Mouse (Mus musculus) erythroblast, adult 5-6 weeks (primary cell): ENCODE measurements around the gene Hacd2. TPM values are rescaled to one million over a fixed set of nuclear protein-coding genes. Genes with fewer than 3 reads are reported as not detected.

ENCODE experiments used
- ATAC-seq: replicated peaks from 2 replicates; pipeline ENCODE4 v1.8.0; 2016; ENCODE audit warnings: moderate number of reproducible peaks, mild to moderate bottlenecking, moderate TSS enrichment, inconsistent platforms; ENCODE audit not compliant: poor library complexity, low FRiP score, severe bottlenecking
- total RNA-seq, 2 experiments: library from RNA; stranded (forward) in 1 of 2; stranded (reverse) in 1 of 2; fragments of 150-400 nt in 1 of 2; fragments of 200-764, 138-1000 nt in 1 of 2; gene quantifications; 2 replicates each; pipeline versions ENCODE4 v1.2.3 to v1.2.4; 2015 to 2017; ENCODE audit warnings: low replicate concordance in 2 of 2

The Hacd2 gene
- total RNA-seq, 2 experiments from 2014 or later: 5.5 to 25.7 TPM

DNA sequence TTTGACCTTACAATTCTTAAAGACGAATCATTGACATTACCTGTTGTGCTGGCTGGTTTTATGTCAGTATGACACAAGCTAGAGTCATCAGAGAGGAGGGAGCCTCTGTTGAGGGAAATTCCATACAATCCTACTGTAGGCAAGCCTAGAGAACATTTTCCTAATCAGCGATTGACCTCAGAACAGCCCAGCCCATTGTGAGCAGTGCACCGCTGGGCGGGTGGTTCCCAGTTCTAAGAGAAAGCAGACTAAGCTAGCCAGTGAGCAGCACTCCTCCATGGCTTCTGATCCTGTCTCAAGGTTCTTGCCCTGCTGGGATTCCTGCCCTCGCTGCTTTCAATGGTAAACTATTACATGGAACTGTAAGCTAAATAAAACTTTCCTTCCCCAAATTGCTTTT is 17.9 kb upstream of the Hacd2 start:
- no peak for ATAC-seq

DNA sequence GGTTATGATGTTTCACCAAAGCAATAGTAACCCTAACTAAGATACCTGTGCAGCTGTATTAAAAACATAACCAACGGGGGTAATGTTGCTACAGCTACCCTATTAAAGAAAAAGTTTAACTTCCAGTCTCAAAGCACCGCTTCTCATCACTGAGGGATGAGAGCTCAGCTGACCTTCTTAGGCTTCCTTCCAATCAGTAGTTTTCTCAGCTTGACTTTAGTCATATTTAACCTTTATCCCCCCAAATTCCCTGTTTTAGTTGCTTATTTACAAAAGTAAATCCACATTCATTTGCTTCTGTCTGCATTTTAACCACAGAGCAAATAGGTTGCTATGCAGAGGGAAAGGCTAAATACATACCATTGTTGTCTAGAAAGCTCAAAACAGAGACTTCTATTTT is 17.5 kb upstream of the Hacd2 start:
- no peak for ATAC-seq

DNA sequence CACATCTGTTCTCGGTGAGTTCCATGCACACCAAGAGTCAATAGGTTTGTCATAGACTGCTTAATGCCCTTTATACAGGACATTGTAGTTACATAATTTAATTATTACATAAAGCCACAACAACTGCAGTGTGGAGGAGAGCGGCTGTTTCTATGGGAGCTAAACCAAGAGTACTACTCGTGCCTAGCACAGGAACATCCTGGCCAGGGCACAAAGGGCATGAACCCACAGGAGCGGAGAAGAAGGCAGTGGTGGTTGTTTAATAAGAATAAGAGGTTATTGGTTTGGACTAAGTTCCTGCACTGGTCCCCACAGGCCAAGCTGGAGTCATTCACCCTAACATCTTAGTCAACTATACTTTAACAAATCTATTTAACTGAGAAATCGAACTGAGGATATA is 16.0 kb upstream of the Hacd2 start:
- no peak for ATAC-seq

DNA sequence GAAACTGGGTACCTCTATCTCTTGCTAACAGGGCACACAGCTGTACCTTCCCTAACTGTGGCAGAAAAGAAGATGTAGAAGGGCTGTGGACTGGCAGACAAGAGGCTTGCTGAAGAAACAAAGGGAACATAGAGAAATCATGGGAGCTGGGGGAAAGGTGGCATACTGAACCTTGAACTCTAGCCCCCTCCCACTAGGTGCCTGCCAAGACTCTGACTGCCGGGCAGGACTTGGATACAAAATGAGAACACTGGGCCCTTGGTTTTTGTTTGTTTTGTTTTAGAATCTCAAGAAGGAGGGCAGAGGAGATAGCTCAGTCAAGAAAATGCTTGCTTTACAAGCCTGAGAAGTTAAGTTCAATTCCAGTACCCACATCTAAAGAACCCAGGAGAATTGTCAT is 14.9 kb upstream of the Hacd2 start:
- ATAC-seq: no peak

DNA sequence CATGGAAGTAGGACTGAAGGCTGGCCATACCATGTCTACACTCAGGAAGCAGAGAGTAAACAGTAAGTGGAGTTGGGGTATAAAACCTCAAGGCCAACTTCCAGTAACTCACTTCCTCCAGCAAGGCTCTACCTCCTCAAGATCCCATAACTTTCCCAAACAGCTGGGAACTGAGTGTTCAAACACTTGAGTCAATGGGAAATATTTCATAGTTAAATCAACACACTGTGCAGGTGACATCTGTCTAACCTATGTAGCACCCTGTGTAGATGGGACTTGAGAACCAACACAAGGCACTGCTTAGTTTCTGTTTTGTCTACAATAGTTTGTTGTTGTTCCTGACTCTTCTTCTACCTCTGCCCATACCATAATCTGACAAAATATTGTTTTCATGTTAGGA is 13.8 kb upstream of the Hacd2 start:
- ATAC-seq: no peak

DNA sequence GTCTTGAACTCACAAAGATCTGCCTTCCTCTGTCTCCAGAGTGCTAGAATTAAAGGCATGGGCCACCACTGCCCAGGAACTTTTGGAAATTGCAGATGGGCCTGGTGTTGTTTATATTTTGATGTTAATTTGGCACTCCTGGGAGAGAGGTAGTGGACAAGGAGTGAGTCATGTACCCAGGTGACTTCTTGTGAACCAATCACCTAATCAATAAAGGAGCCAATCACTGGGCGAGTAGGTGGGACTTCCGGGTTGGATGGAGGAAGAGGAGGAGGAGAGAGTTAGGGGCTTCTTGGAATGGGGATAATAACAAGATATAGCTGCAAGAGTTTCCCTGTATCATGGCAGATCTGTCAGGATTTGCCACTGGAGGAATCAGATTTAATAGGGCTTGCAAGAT is 8.7 kb upstream of the Hacd2 start:
- no peak for ATAC-seq

DNA sequence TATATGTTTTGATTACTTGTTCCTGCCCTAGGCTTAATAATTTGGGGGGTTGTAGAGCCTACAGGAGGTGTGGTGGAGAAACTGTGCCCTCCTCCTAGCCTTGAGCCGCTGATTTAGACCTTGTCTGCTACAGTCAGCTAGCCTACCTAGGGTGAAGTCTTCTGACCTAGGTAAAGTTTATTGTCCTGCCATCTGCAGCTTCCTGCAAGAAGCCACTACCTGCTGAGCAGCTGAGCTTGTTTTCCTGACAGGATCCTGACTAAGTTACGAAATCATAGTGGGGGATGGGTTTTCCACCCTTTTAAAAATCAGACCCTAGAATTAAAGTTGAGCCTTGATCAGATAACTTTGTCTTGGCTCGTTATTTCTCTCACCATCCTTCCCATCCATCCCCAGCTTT is 5.7 kb upstream of the Hacd2 start:
- no peak for ATAC-seq

DNA sequence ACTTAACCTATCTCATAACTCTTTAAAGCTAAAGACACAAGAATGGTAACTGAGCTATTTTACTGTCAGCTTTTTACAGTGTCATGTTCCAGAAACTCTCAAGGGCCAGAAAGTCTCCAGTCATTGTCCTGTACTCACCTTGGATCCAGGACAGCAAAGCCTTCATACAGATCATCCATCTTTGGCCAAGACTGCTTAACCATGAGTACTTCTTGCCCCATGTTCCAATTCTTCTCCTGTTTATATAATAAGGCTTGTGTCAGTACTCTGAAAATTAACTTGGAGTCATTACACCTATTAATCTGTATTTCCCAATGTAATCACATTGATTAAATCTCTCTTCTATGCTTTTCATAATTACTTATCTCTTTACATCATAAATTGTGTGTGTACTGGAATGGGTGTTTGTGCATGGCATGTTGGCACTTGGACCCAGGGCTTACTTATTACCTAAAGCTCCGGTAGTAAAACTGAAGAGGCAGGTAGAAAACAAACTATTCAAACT is 3.7 kb upstream of the Hacd2 start:
- ATAC-seq: no peak

DNA sequence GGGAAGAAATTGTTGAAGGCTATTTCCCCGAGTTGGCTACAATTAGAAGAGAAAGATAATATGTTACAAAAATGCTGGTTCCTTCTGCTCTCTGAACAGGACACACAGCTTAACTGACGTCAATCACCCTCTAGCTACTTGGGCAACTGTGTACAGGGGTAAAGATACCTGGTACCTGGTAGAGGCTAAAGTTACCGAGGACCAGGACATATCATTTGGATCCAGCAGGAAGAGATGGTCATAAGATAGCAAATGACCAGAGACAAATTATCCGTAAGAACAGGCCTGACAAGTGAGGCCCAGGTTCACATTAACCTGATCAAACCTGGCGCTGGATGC is 356 bp upstream of the Hacd2 start:
- ATAC-seq: 0 out of 2 replicates have a peak, but pooled peaks have one; percentile 16

DNA sequence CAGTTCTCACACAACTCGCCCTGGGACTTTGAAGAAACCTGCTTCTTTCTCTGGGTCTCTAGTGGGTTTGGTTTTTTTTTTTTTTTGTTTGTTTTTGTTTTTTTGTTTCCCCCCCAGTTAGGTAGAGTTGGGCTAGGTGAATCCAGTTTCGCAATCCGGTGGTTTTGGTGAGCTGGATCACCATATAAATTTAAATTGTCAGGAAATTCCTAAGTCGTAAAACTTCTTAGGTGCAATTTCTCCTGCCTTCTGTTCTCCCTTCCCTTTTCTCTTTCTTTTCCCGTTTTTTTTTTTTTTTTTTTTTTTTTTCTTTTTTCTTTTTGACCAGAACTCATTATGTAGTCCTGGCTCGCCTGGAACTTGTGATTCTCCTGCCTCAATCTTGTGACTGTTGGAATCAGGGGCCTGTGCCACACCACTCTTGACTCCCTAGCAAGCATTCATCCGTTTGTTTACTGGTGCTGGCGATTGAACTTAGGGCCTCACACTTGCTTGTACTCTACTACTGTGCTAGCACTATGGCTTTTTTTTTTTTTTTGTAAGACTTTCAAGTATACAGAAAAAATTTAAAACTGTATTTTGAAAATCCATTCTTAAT is 1.0 kb downstream of the Hacd2 start:
- no peak for ATAC-seq

DNA sequence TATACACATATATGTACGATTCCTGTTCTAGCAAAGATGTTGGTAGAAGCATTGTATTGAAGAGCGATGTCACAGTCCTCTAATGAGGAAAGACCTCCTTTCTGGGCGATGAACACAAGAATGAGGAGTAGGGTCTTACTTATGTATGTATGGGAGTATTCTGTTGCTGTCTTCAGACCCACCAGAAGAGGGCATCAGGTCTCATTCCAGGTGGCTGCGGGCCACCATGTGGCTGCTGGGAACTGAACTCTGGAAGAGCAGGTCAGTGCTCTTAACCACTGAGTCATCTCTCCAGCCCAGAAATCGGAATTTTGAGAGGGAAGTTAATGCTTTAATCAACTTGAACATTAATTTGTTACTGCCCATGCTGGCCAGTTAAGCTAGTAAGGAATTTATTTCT is 2.1 kb downstream of the Hacd2 start:
- no peak for ATAC-seq

DNA sequence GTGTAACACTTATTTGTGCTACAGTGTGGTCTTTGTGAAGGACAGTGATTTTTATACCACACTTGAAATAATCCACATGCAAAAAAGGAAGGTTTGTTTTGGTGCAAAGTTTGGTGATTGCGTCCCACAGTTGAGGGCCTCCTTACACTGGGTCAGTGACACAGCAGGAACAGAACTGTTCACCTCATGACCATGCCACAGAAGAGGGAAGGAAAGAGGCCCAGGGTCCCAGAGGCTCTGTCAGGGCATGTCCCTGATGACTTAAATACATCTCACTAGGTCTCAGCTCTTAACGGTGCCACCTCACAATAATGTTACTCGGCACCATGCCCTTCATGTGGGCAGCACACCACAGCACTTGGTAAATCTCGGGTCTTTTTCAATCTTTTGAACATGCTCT is 3.1 kb downstream of the Hacd2 start:
- ATAC-seq: no peak

DNA sequence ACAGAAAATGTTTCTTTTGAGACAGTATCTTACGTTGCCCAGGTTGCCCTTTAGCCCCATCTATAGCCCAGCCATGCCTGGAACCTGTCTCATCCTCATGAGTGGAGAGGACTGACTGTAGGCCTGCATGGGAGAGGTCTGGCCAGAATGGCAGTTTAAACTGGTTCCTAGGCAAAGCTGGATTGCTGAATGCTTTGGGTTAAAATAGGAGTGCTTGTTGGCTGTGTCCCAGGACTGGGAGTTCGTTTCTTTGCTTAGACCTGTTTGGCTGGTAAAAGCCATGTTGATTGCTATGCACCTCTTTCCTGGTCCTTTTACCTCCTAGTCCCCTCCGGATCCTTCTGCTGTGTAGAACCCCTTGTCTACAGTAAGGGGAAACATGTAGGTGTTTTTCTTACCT is 11.0 kb downstream of the Hacd2 start:
- no peak for ATAC-seq

DNA sequence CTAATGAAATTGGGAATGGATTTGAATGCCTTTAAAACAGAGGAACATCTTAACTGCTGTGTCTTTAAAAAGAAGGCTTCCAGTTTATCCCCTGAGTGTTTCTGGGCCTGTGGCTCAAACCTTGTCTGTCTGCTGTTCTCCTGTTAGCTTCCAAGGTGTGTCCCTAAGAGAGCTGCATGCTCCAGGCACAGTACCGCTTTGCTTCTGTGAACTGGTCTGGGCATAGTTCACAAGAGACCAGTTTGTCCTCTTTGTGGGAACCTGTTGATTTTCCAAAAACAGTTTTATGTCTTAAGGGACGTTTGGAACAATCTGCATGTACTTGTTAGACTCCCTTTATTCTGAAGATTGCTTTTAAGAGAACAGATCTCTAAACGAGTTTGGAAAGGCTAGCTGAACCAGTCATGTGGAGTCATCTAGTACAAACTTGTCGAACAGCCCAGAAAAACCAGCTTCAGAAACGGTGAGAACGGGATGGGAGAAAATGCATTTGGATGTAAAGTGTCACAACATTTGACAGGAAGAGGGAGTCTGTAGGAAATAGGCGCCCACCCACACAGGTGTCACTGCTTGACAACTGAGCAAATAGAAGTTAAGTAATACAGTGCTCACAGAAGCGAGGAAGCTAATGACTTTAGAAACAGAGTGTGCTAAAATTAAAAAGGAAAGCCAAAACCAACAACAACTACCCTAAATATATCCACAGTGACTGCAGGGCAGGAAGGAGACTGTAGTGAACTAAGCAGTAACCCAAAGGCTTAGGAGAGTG is 11.8 kb downstream of the Hacd2 start:
- ATAC-seq: no peak

DNA sequence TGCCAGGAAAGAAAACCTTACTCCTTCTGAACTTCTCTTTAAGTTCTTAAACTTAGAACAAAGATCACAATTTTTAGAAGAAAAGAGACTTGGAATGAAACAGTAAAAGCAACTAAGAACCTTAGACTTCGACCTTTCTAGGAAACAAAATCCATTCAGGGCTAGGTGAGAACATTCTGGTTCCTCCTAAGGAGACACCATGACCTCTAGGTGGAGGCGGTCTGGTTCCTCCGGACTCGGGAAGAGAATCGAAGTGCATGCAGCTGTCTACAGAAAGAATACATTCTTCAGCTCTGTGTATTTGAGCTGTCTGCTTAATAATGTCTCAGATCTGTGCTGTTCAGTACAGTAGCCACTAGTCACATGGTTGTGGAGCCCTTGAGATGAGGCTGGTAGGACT is 12.7 kb downstream of the Hacd2 start:
- ATAC-seq: no peak

DNA sequence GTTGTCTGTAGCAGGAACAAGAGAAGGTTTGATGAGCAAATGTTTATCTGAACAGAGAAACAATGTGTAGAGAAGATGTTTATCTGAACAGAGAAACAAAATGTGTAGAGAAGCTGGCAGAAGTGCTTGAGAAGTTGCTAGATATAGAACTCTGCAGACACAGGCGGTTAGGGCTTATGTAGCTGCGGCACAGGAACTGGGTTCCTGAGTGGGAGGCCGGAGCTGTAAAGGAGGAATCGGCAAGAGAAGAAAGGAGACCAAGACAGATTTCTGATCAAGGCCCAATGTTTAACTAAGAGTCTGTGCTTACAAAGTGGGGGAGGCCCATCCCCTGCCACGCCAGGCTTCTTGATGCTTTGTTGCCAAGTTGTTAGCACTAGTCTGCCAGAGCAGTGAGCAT is 14.5 kb downstream of the Hacd2 start:
- ATAC-seq: no peak

DNA sequence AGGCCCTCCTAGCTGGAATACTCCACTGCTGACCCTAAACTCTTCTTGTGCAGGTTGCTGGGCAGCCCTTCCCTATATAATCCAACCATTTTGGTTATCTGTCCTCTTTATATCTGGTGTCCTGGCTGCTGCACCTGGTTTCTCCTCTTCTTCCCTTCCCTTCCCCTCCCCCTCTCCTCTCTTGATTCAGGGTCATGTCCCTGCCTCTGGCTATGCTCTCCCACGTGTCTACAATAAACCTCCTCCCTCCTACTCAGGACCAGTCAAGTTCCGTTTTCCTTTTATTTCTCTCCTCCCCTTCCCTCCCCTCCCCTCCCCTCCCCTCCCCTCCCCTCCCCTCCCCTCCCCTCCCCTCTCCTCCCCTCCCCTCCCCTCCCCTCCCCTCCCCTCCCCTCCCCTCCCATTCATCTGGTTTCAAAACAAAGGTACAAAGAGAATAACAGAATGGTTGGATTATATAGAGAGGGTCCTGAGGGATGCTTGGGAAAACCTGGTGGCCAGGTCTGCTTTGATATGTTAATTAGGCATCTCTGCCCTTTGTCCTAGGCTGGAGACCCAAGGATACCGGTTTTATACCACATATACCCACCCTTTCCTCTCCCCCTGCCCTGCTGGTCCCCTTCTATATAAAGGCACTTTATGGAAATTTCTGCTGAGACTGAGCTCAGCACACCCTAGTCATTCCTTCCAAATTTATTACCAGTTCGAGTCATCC is 16.3 kb downstream of the Hacd2 start:
- no peak for ATAC-seq

DNA sequence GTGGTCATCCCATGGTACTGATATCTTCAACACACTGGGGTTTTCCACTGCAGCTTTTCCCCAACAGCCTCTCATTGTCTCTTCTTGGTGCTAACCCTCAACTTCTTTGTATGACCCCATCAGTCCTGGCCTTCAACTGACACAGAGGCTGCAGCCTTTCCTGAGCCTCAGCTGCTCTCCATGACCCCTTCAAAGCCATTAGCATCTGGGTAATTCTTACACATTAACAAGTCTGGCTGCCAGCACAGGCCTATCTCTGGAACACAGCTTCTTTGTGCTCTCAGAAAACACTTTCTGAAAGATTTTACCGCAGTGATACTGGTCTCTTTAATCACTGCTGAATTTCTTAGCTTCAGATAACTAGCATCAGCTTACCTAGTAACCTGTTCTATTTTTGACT is 17.9 kb downstream of the Hacd2 start:
- no peak for ATAC-seq

DNA sequence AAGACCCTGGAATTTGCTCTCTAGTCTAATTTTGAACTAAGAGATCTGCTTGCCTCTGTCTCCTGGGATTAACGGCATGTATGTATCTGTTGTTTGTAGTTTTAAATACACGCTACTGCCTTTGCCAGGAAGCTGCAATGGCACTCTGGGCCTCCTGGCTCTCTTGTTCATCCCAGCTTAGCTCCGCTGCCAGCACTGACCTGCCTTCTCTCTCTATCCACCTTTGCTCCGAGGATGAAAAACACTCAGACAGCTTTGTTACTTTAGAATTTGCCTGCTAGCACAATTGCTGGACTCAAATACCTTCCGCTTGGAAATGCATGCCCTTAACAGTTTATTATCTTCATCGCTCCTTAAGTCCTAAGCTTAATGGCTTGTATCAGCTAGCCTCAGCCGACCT is 18.8 kb downstream of the Hacd2 start:
- ATAC-seq: no peak

DNA sequence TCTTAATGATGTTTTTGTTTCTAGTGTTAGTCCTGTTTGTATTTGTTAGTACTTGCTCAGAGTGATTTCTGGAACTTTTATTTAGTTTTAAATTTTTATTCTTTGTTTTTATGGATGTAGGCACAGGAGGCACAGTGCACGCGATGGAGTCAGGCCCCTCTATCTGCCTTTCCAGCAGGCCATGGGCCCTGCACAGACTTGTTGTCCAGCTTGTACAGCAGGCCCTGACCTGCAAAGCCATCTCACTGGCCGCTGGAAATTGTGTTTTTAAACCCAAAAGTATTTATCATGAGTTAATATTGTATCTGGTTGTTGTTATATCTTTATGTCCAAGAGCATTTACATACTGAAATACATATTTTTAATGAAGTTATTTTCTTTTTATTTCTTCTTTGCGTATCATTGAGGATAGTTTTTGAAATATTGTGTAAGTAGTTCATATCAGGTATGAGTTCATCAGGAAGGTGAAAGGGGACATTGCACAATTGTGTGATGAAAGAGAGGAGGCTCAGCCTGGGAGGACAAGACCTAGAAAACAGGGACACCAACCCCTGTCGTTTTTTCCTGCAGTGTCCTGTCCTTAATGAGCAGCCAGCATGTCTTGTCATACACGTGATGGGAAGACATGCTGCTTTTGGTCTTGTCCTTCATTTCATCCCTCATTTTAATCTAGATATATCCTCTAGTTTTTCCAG is 24.0 kb downstream of the Hacd2 start:
- ATAC-seq: no peak
